Mouse (Mus musculus): Measurements from ENCODE around the gene Khdc3.
A peak's percentile ranks its signal among the peaks of the same experiment; 100 is the strongest.
"Not testable (repeated sequence)": the region's sequence is repeated elsewhere in the genome, so short reads cannot be mapped to it uniquely, and the experiment has no call there.

Gene Khdc3

DNA sequence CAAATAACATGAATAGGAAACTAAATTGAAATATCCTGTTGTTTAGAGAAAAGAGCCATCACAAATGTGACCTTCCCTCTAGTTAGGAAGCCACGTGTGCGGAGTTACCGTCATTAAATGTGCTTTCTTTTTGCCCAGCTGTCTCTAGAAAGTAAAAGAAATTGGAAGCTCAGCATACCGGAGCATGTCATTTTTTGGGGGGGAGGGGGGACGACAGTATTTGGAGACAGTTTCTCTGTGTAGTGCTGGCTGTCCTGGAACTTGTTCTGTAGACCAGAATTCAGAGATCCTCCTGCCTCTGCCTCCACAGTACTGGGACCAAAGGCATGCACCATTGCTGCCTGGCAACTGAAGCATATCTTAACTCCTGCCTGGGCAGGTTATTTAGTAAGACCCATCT lies at the start of gene Khdc3:
Gene Khdc3 (plus strand): TSS at position 301 of the 400 bp plus-strand sequence.
- DNase-seq (ENCODE audit: low read depth, low spot score), result no peak

DNA sequence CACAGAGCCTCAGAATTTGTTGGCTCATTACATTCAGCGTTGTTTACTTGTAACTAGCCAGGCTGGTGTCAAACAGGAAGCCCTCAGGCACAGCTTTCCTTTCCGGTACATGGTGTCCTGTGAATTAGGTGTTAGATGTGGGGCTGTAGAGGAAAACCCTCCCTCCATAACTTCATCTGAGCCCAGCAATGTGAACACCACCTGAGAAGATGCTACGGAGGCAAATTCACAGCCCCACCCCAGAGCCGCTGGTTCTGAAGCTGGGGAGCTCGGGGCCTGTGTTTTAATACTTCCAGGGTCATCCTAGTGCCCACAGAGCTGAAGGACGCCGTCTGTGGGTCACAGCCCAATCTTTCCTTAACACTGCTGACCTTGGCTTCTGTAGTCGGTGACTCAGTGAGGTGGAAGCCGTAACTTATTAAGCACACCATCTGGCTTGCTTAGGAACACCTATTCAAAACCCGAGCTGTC lies 46.2 kb upstream of the Khdc3 start:
- DNase-seq (ENCODE audit: low read depth, low spot score), result no peak

DNA sequence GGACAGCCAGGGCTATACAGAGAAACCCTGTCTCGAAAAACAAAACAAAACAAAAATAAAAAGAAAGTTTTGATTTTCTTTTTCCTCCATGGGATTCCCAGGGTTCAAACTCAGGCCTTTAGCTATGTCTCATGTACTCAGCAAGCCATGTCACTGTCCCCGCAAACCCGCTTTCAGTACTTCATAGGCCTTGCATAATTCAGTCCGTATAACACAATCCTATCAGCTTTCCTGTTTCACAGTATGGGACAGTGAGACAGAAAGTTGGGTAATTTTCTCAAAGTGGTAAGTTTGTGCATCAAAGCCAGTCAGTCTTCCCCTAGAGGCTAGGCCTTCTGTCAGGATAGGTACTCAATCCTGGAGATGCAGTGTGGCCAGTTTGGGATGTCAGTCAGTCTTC lies 42.4 kb upstream of the Khdc3 start:
- DNase-seq (ENCODE audit: low read depth, low spot score), result no peak

DNA sequence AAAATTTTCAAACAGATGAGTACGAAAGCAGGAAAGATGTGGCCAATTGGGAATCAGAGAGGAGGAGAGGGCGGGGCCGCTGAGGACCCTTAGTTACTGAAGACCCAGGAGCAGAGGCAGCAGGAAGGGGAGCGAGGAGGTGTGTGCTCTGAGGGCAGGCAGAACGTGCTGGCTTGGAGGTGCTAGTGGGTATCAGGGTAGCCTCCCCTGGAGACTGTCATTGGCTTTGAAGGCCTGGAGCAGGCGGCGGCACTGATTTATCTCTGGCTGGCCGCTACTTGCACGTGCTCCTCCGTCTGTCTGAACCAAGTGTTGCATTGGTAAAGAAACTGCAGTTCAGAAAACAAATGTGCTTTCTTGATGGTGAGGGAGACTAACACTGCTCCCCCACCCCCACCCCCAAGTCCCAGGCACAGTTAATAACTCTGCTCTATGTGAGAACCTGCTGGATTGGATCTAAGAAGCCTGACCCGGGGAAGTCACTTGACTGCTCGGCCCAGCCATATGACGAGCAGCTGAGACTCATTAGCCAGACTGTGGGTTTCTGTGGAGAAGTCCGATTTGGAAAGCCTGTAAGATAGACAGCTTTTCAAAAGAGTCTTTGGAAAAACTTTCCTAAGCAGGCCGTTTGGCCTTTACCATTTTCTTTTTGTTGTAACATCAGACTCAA lies 37.9 kb upstream of the Khdc3 start:
- DNase-seq (ENCODE audit: low read depth, low spot score), result no peak

DNA sequence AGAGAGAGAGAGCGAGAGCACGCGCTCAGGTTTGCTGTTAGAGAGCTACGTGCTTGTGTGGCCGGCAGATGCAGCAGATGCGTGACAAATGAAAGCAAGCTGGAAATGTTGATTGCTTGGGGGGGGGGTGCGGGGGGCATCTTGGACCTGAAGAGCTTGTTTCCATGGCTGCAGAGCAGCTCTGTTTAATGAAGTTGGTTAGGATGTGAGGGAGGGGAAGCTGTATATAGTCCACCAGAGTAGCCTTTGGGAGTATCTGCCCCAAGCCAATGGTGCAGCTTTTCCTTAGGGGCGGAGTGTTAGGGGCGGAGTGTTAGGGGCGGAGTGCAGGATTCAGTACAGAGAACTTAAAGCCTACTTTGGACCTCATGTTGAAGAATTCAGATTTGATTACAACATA lies 34.5 kb upstream of the Khdc3 start:
- DNase-seq (ENCODE audit: low read depth, low spot score), result no peak

DNA sequence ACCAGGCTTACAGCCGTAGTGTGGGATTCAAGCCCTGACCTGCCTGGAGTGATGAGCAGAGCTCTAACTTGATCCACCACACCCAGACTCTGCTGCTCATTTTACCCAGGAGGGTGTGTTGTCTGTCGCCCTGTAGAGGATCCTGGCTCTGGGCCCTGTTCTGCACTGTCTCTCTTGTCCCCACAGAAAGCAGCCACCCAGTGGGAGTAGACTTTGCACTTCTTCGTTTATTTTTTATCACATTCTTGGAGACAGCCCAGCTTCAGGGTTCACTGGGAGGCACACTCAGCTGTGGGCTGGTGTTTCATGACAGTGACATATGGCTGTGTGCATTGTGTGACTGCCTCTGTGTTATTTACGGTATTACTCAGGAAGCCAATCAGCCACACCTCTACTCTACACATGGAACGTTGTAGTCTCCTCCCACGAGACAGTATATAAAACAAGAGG lies 33.4 kb upstream of the Khdc3 start:
- DNase-seq (ENCODE audit: low read depth, low spot score), result no peak

DNA sequence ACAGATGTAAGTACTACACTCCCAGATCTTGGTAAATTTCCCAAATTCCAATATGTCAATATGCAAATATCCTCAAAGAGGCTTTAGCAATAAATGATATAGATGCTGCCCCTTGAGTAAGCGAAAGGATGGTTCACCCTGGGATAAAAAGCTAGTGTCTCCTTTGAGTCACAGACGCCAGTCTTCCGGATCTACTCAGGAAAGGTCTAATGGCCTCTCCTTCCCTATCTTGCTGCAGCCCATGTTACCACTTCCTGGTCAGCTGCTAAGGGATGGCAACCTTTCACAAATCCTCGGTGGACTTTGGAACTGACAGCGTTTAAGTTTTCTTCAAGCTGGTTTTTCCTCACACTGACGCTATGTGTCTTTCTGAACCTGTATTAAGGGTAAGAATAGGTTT lies 32.9 kb upstream of the Khdc3 start:
- no peak for DNase-seq (ENCODE audit: low read depth, low spot score)

DNA sequence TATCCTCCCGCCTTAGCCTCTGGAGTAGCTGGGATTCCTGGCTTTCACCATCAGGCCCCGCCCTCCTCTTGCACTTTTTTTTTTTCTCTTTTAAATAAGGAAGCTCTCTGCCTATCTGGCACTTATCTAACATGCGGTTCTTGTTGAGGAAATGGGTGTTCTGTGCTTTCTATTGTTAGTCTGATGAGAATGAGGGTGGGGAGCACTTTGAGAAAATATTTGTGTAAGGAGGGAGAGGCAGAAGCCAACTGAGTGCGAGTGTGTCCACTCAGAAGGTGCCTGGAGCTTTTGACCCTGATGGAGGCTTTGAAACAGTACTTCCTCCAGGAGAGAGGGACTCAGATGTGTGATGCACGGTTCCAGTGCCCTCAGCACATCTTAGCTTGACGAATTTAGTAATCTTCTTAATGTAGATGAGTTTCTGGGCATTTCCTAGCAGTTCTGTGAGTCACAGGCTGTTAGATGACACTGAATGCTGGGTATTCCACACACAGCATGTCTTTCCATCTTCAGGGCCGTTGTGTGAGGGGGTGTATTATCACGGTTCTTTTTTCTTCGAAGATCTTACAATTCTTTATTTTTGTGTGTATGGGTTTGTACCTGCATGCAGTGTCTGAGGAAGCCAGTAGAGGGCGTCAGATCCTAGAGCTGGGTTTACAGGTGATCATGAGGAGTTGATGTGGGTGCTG lies 30.5 kb upstream of the Khdc3 start:
- no peak for DNase-seq (ENCODE audit: low read depth, low spot score)

DNA sequence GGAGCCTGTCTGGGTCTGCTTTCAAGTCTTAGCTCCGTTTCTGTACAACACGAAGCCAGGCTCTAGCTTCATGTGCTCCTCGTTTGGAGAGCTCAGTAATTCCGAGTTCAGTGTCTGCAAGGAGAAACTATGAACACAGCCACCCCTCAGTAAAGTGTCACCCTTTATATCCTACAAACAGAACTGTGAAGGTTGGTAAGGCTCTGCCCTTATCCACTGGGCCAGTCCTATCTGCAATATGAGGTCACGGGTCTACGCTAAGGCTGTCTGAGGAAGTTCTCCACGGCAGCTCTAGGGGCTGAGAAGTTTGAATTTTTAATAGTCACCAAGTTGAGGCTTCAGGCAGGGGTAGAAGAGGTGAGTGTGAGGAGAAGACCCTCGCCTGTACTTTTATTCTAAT lies 29.2 kb upstream of the Khdc3 start:
- no peak for DNase-seq (ENCODE audit: low read depth, low spot score)

DNA sequence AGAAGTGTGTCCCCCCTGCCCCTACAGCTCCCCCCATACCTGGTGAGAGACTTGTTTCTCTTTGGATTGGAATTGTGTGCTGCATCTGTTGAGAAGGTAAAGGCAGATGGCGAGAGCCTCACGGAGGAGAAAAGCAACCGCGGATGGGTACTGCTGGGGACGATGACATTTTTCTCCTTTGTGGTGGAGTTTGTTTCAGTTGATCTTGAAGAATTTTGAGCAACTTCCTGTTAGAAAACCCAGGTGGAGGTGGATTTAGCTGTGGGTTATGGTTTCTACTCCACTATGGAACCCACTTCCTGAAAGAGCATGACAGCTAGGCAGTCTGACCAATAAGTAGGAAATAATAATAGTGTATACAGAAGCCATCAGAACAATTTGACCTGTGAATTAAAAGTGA lies 28.5 kb upstream of the Khdc3 start:
- no peak for DNase-seq (ENCODE audit: low read depth, low spot score)

DNA sequence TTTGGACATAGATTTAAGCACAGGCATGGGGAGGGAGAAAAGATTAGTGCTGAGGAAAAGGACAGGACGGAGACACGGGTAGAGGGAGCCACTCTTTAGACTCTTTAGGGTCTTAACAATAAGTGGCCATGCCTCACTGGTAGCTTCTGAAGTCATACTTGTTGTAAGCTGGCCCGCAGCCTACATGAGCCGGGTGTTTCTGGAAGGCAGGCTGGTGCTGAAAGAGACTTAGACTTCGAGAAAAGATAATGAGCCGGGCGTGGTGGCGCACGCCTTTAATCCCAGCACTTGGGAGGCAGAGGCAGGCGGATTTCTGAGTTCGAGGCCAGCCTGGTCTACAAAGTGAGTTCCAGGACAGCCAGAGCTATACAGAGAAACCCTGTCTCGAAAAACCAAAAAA lies 22.3 kb upstream of the Khdc3 start:
- DNase-seq (ENCODE audit: low read depth, low spot score), result not testable (repeated sequence)

DNA sequence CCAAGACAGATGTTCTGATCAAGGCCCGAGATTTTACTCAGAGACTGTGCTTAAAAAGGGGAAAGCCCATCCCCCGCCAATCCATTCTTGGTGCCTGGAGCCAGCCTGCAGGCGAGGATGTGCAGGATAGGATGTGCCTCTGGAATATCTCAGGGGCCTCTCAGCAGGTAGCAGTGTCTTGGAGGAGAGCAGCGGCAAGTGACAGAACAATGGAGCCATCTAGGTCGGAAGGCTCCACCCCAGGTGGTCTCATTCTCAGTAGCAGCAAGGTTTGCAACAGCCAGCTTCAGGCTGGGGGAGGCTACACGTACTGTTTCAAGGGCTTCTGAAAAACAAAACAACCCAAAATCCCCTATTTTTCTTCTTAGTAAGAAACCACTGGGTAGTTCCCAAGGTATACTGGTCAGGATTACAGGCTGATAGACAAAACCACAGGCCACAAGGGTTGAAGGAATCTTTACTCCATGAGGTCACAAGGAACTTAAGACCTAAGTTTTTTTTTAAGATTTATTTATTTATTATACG lies 21.8 kb upstream of the Khdc3 start:
- DNase-seq (ENCODE audit: low read depth, low spot score), result no peak

DNA sequence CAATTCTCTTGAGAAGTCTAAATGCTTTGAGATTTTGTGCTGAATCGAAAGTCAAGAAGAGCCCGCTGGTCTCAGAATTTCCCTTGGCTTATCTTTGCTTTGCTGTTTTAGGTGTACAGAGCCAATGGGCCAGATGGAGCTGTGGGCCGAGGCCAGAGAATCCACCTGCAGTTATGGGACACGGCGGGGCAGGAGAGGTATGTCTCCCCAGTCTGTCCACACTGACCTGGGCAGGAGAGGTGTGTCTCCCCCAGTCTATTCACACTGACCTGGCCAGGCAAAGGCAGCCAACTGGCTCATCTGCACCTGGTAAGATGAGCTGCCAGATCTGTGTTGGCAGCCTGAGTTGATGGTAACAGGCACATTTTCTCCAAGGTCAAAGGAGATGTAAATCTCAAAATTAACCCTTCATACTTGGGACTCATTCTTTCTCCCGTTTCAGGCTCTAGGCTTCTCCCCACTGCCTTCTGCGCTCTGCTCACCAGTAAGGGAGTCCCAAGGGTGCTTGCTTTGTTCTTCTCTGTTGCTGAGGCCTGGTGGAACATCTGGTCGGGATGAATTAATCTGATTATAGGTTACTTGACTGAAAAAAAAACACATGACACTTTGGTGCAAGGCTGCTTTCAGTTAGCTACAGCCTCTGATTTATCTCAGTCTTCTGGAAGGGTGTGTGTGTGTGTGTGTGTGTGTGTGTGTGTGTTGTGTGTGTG lies 19.2 kb upstream of the Khdc3 start:
- no peak for DNase-seq (ENCODE audit: low read depth, low spot score)

DNA sequence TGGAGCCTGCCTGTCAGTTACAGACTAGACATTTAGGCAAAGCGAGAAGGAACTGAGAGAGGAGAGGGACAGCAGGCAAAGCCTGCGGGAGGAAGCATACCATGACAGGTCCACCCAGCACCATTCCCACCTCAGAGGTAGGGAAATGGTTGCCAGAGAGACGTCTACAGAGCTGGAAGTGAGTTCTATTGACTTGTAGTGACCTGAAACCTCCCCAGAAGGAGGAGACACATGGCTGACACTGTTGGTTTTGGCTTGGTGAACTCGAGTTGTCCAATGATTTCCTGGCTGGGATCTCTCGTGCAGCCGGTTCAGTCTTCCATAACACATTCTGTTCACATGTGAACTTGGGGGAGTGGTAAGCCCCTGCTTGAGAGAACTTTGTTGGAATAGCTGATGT lies 17.7 kb upstream of the Khdc3 start:
- no peak for DNase-seq (ENCODE audit: low read depth, low spot score)

DNA sequence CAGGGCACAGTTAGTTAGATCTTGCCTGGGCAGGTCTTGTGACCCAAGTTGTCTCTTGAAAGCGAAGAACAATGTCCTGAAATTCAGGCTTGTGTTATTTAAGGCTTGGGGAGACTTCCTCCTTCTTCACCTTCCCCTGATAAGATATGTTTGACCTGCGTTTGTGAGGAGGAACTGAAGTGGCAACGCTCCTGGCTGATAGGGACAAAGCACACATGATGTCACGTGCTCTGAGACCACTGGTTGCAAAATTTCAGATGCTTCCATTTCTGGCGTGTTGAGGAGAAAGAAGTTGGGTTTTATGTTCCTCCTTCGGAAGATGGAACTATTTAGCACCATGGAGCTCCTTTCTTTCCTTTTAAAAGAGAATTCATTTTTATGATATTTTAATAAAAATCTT lies 15.8 kb upstream of the Khdc3 start:
- no peak for DNase-seq (ENCODE audit: low read depth, low spot score)

DNA sequence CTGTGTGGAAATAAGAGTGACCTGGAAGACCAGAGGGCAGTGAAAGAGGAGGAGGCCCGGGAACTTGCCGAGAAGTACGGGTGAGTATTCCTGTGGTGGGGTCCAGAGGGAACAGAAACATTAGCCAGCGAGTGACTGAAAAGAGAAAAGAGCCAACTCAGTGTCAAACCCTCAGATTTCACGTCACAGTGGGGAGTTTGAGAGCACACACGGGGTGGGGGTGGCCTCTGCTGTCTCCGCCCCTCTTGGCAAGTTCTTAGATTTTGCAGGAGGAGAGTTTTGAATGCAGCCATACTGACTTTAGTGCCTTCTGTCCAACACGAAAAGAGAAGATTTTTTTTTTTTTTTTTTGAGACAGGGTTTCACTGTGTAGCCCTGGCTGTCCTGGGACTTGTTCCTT lies 14.5 kb upstream of the Khdc3 start:
- no peak for DNase-seq (ENCODE audit: low read depth, low spot score)

DNA sequence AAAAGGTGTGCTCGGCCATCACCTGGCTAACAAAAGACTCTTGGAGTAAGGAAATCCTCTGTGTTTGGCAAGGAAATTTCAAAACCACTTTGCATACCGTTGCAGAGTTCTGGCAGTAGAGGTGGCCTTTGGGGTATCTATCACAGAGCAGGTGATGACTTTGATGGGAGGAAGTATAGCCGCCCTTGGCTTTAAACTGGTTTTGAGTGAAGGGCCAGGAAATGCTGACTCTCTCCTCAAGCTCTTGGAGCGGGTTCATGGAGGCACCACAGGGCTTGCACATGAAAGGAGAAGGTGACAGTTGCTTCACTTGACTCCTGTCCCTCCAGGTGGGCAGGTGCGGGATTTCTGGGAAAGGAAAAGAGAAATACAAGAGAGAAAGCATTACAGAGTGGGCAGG lies 14.1 kb upstream of the Khdc3 start:
- no peak for DNase-seq (ENCODE audit: low read depth, low spot score)

DNA sequence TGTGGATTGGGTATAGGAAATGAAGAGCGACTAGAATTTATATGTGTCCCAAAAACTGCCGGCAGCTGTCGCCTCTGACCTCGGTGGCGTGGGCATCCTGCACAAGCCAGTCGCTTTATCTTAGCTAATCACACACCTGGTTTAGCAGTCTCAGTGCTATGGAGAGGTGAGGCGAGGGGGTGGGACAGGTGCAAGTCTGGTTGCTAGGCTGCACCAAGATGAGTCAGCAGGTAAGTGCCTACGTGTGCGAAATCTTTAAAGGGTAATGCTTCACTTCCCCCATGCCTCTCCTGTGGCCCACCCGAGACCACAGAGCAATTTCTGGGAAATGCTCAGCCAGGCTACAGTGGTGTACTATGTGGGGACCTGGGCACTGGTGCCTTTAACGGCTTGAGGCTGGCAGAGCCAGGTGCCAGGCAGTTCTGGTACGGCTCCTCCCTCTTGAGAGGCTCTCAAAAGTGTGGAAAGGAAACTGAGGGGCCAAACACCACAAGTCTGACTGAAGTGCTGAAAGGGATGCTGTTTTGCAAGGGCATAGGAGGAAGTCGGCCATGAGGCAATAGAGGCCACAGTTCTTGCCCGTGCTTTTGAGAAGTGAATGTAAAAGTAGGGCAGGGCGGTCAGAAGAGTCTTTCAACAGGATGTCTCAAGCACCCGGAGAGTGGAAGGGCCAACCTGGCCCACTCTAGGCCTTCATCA lies 12.3 kb upstream of the Khdc3 start:
- DNase-seq (ENCODE audit: low read depth, low spot score), result no peak

DNA sequence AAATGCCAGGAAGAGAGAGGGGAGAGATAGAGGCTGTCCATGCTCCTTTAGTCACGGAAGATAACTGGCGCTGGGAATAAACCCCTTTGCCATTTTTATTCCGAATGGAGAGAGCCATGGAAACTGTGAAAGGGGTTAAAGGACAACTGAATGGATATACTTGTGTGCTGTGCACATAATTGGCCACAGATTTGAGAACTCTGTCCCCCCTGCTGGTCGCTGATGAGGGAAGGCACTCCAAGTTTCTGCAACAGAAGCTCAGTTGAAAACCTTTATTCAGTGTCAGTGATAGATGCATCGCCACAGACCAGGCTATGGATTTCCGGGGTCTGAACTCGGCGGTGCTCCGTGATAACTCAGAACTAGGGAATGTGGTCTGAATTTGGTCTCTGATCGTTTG lies 11.5 kb upstream of the Khdc3 start:
- DNase-seq (ENCODE audit: low read depth, low spot score), result no peak

DNA sequence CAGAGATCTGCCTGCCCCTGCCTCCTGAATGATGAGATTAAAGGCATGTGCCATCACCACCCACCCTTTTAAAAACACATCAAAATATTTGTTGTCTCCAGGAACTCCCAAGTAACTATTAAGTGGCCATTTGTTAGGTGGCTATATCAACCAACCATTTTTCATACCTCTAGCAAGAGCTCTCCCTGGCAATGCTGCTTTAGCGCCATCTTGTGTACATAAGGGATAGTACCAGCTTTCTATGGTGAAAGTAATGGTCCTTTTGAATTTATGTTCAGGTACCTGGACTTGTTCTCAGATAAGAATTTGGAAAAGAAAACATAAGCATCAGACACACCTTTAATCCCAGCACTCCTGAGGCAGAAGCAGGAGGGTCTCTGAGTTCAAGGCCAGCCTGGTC lies 9.9 kb upstream of the Khdc3 start:
- peak; percentile 75 for DNase-seq (ENCODE audit: low read depth, low spot score)

DNA sequence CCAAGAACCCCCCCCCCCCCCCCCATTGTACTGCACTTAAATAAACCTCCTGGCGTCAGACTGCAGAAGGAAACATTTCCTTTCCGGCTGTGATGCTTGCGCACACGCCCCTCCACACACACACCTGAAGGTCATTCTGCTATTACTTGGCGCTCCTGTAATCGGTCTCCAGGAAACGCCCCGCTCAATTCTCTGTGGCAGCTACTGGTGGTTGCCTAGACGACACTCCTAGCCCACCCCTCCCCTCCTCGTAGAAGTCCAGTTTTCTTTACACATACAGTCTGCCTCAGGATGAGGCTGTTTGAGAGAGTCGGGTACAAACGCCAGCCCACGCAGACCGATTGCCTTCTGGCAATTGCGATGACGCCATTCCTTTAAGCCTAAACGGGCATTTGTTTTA lies 7.1 kb upstream of the Khdc3 start:
- no peak for DNase-seq (ENCODE audit: low read depth, low spot score)

DNA sequence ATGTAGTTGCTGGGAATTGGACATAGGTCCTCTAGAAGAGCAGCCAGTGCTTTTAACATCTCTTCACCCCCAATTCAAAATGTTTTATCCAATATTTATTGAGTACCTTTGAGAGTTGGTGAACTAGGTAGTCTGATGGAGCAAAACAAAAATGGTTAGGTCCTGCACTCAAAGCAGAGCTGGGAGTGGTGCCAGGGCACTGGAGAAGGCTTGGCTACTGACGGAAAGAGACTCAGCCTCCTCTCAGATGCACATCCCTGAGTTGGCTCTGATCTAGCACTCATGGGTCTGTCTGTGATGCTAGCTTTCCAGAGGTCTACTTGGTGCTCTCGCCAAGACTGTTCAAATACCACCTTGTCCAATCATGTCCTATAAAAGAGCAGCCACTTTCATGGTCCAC lies 3.7 kb upstream of the Khdc3 start:
- DNase-seq (ENCODE audit: low read depth, low spot score), result no peak

All from 3T3-L1 (cell line).